Mouse (Mus musculus) liver, embryonic 16.5 days (tissue): ENCODE data around the gene Crabp2. TPM values are rescaled to one million over a fixed set of nuclear protein-coding genes. Genes with fewer than 3 reads are reported as not detected.

ENCODE experiments used
- ATAC-seq: fragments of 200-750 bp; cut with Nextera tagmentation; 2 replicates; pipeline ENCODE4 v1.8.0; 2017; ENCODE audit warnings: low read depth, mild to moderate bottlenecking, moderate number of reproducible peaks, moderate library complexity
- H3K27ac ChIP-seq: fragments of 300-500 bp; sonication (generic); 2 replicates; pipeline ENCODE4 v1.5.1; 2014; ENCODE audit warnings: mild to moderate bottlenecking, low read length
- H3K27me3 ChIP-seq: fragments of 300-500 bp; sonication (generic); 2 replicates; pipeline ENCODE4 v1.6.1; 2014; ENCODE audit warnings: low read depth, low read length, mixed read lengths; ENCODE audit not compliant: control insufficient read depth, insufficient read depth
- H3K36me3 ChIP-seq: fragments of 300-500 bp; sonication (generic); 2 replicates; pipeline ENCODE4 v1.6.1; 2014; ENCODE audit warnings: mild to moderate bottlenecking; ENCODE audit not compliant: control insufficient read depth, insufficient read depth
- H3K4me1 ChIP-seq: fragments of 300-500 bp; sonication (generic); 2 replicates; pipeline ENCODE4 v1.6.1; 2014; ENCODE audit warnings: low read depth, low read length, mixed read lengths; ENCODE audit not compliant: control insufficient read depth
- H3K4me2 ChIP-seq: fragments of 300-500 bp; sonication (generic); 2 replicates; pipeline ENCODE4 v1.6.1; 2014; ENCODE audit warnings: low read depth, low read length, mixed read lengths
- H3K4me3 ChIP-seq: fragments of 300-500 bp; sonication (generic); 2 replicates; pipeline ENCODE4 v1.5.1; 2014; ENCODE audit warnings: low read depth, mild to moderate bottlenecking, low read length
- H3K9ac ChIP-seq: fragments of 300-500 bp; sonication (generic); 2 replicates; pipeline ENCODE4 v1.6.1; 2014; ENCODE audit warnings: low read depth, low read length
- H3K9me3 ChIP-seq: fragments of 300-500 bp; sonication (generic); replicated peaks from 2 replicates; pipeline ENCODE4 v1.6.1; 2016; ENCODE audit warnings: low read length; ENCODE audit not compliant: control insufficient read depth
- WGBS: fragments of 180-500 bp; shearing (Covaris S2); extraction: QIAGEN DNeasy Blood & Tissue Kit; methylation state at CpG from one replicate; pipeline ENCODE4 v1.1.7; 2014; ENCODE audit not compliant: insufficient replicate concordance; 5-methylcytosine and 5-hydroxymethylcytosine counted together
- polyA plus RNA-seq: library from polyadenylated mRNA; unstranded; fragments of >200 nt; fragmentation: Nextera tagmentation; extraction: Ambion mirVana; gene quantifications from 2 replicates; pipeline ENCODE4 v1.2.1, GENCODE M21; 2015

The Crabp2 gene
- polyA plus RNA-seq, 1 experiment from 2014 or later, result 0.25 TPM

GRCm38 (mm10) chr3:87973593-87974380 lies 25.3 kb downstream of the Crabp2 start:
- peaks cover 49% of the 10 kb centered on the region for H3K27me3 ChIP-seq
- H3K4me2 ChIP-seq, result no peak overlapping the region
- H3K36me3 ChIP-seq, result no peaks in the 10 kb centered on the region
- no peak for ATAC-seq
- no peak overlapping the region for H3K27ac ChIP-seq
- peaks cover 9% of the 10 kb centered on the region for H3K4me1 ChIP-seq
- H3K9me3 ChIP-seq, result no peaks in the 10 kb centered on the region
- no peak overlapping the region for H3K9ac ChIP-seq
- no peak overlapping the region for H3K4me3 ChIP-seq
- 61% methylated on average over 14 of the region's 14 CpGs for WGBS

- H3K9ac ChIP-seq, result no peak overlapping the region
- no peaks in the 10 kb centered on the region for H3K36me3 ChIP-seq
- no peak overlapping the region for H3K4me2 ChIP-seq
- no peak overlapping the region for H3K4me3 ChIP-seq
- H3K27me3 ChIP-seq, result peaks cover 48% of the 10 kb centered on the region
- no peaks in the 10 kb centered on the region for H3K9me3 ChIP-seq
- peaks cover 9% of the 10 kb centered on the region for H3K4me1 ChIP-seq
- ATAC-seq, result no peak
- H3K27ac ChIP-seq, result no peak overlapping the region
- 55% methylated on average over 12 of the region's 12 CpGs for WGBS
Observed at GRCm38 (mm10) chr3:87974381-87974987, 26.0 kb downstream of the Crabp2 start.

GRCm38 (mm10) chr3:87979493-87979892 lies 31.0 kb downstream of the Crabp2 start:
- 67% methylated on average over 5 of the region's 5 CpGs for WGBS
- no peak overlapping the region for H3K27ac ChIP-seq
- no peak overlapping the region for H3K4me3 ChIP-seq
- no peaks in the 10 kb centered on the region for H3K9me3 ChIP-seq
- ATAC-seq, result no peak
- H3K4me1 ChIP-seq, result peaks cover 7% of the 10 kb centered on the region
- H3K36me3 ChIP-seq, result no peaks in the 10 kb centered on the region
- H3K9ac ChIP-seq, result no peak overlapping the region
- no peak overlapping the region for H3K4me2 ChIP-seq
- H3K27me3 ChIP-seq, result 0 out of 2 replicates have a peak, but pooled peaks cover 3% of the 10 kb centered on the region

GRCm38 (mm10) chr3:87980085-87980484 lies 31.6 kb downstream of the Crabp2 start:
- Histone ChIP-seq H3K27ac (no peak overlapping the region), H3K4me1 (peaks cover 7% of the 10 kb centered on the region), H3K9me3 (no peaks in the 10 kb centered on the region), H3K4me2 (no peak overlapping the region), H3K27me3 (no peaks in the 10 kb centered on the region), H3K4me3 (no peak overlapping the region), H3K9ac (no peak overlapping the region), H3K36me3 (no peaks in the 10 kb centered on the region)
- WGBS, result 46% methylated on average over 3 of the region's 3 CpGs
- ATAC-seq, result no peak

GRCm38 (mm10) chr3:87980728-87981127 lies 32.3 kb downstream of the Crabp2 start:
- Histone ChIP-seq H3K9ac (no peak overlapping the region), H3K4me3 (no peak overlapping the region), H3K27me3 (no peaks in the 10 kb centered on the region), H3K9me3 (no peaks in the 10 kb centered on the region), H3K4me2 (no peak overlapping the region), H3K36me3 (no peaks in the 10 kb centered on the region), H3K4me1 (peaks cover 7% of the 10 kb centered on the region), H3K27ac (no peak overlapping the region)
- ATAC-seq, result no peak
- 64% methylated on average over 5 of the region's 5 CpGs for WGBS

GRCm38 (mm10) chr3:87981214-87981760 lies 32.8 kb downstream of the Crabp2 start:
- Histone ChIP-seq H3K27ac (no peak overlapping the region), H3K9me3 (no peaks in the 10 kb centered on the region), H3K36me3 (no peaks in the 10 kb centered on the region), H3K4me1 (peaks cover 7% of the 10 kb centered on the region), H3K4me2 (no peak overlapping the region), H3K4me3 (no peak overlapping the region), H3K9ac (no peak overlapping the region), H3K27me3 (peaks cover 2% of the 10 kb centered on the region; the same call in 1 of the 2 replicates)
- WGBS, result 50% methylated on average over 6 of the region's 6 CpGs
- no peak for ATAC-seq

- peak overlapping the region; percentile 75 for H3K27ac ChIP-seq
- H3K4me1 ChIP-seq, result peaks cover 7% of the 10 kb centered on the region
- no peak overlapping the region for H3K4me2 ChIP-seq
- peak; percentile 25 for ATAC-seq
- WGBS, result 30% methylated on average over 12 of the region's 12 CpGs
- peaks cover 5% of the 10 kb centered on the region; the same call in 1 of the 2 replicates for H3K27me3 ChIP-seq
- H3K9ac ChIP-seq, result no peak overlapping the region
- H3K9me3 ChIP-seq, result no peaks in the 10 kb centered on the region
- no peaks in the 10 kb centered on the region for H3K36me3 ChIP-seq
- no peak overlapping the region for H3K4me3 ChIP-seq
Observed at GRCm38 (mm10) chr3:87981894-87982835, 33.7 kb downstream of the Crabp2 start.

GRCm38 (mm10) chr3:87982836-87983601 lies 34.6 kb downstream of the Crabp2 start:
- 11% methylated on average over 13 of the region's 13 CpGs for WGBS
- H3K36me3 ChIP-seq, result no peaks in the 10 kb centered on the region
- no peak overlapping the region for H3K9ac ChIP-seq
- 0 out of 2 replicates have a peak overlapping the region, but pooled peaks have one; percentile 8 for H3K4me2 ChIP-seq
- H3K4me3 ChIP-seq, result no peak overlapping the region
- H3K27ac ChIP-seq, result peak overlapping the region; percentile 75
- H3K27me3 ChIP-seq, result peaks cover 7% of the 10 kb centered on the region; the same call in 1 of the 2 replicates
- H3K4me1 ChIP-seq, result peaks cover 9% of the 10 kb centered on the region
- ATAC-seq, result peak; percentile 60
- H3K9me3 ChIP-seq, result no peaks in the 10 kb centered on the region
